Mouse (Mus musculus): ENCODE data around the gene Gm21994.

DNA sequence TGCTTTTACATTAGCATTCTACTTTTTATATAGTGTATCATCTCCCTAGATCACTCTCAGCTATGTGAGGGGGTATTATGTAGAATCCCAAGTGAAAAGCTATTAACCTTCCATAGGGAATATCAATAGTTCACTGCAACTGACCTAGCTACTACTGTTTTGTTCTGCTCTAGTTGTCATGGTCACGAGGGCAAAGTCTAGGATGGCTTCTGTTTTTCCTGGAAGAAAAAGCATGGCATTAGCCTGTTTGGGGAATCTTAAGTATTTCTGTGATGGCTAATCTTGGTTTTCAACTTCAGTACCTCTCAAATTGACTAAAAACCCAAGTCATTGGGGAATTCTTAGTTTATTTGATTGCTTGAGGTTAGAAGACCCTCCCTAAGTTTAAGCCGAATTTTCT, 12.2 kb downstream of the Gm21994 start:
- TF ChIP-seq CTCF (IDR thresholded peaks at IDR 0.05) (no peak), POLR2A (IDR thresholded peaks at IDR 0.05; ENCODE audit: insufficient read depth, low read depth, low read length) (no peak)

Measured in heart, adult 2 months (tissue).